Mouse (Mus musculus): ENCODE measurements around the gene Socs1.

DNA sequence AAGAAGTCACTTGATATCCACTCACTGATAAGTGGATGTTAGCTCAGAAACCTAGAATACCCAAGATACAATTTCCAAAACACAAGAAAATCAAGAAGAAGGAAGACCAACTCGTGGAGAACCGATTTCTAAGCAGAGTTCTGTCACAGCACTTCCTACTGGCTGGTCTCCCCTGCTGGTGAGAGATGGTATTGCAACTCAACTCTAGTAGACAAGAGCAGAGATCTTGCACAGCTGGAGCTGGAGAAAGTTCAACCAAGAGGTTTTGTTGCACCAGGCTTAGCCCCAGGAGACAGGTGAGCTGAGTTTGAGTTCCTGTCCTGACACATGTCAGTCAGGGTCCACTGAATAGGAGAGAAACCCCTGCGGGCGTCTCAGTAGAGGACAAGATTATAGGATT lies 18.2 kb downstream of the Socs1 start:
- no peak for TF ChIP-seq POLR2A (IDR thresholded peaks at IDR 0.05; ENCODE audit: low read depth, low read length)
- 0 out of 2 replicates have a peak, but pooled peaks have one; percentile 17 for TF ChIP-seq CTCF (IDR thresholded peaks at IDR 0.05; ENCODE audit: borderline replicate concordance, insufficient read depth, low read length)
